Mouse (Mus musculus): ENCODE data around the gene Ikzf3. TPM values are rescaled to one million over a fixed set of nuclear protein-coding genes. Genes with fewer than 3 reads are reported as not detected.

The Ikzf3 gene
- polyA plus RNA-seq, 1 experiment from 2014 or later: 0.20 TPM

- 81% methylated on average over 5 of the region's 5 CpGs for WGBS
- ATAC-seq: no peak
- TF ChIP-seq EP300 (IDR thresholded peaks at IDR 0.05) (no peak), CTCF (IDR thresholded peaks at IDR 0.05) (no peak)
- H3K9ac ChIP-seq (replicated peaks; ENCODE audit: low read depth): no peak overlapping the region
- no peaks in the 10 kb centered on the region for H3K9me3 ChIP-seq (ENCODE audit: low read length)
- no peak overlapping the region for H3K4me3 ChIP-seq (ENCODE audit: low read depth, low read length)
- no peaks in the 10 kb centered on the region for H3K4me1 ChIP-seq (ENCODE audit: insufficient read depth, low read depth, low read length)
- H3K27me3 ChIP-seq (replicated peaks; ENCODE audit: insufficient read depth, low read length): no peaks in the 10 kb centered on the region
- no peak overlapping the region for H3K4me2 ChIP-seq (replicated peaks; ENCODE audit: low read depth, low read length)
- no peak overlapping the region for H3K27ac ChIP-seq (ENCODE audit: low read length)
- no peak for DNase-seq (ENCODE audit: low spot score)
- no peaks in the 10 kb centered on the region for H3K36me3 ChIP-seq (ENCODE audit: insufficient read depth, low read length)
Measured at GRCm38 (mm10) chr11:98577776-98578175, 31.9 kb upstream of the Ikzf3 start.

- Histone ChIP-seq H3K9ac (replicated peaks; ENCODE audit: low read depth) (no peak overlapping the region), H3K27ac (ENCODE audit: low read length) (no peak overlapping the region), H3K36me3 (ENCODE audit: insufficient read depth, low read length) (no peaks in the 10 kb centered on the region), H3K4me3 (ENCODE audit: low read depth, low read length) (no peak overlapping the region), H3K27me3 (replicated peaks; ENCODE audit: insufficient read depth, low read length) (no peaks in the 10 kb centered on the region), H3K9me3 (ENCODE audit: low read length) (no peaks in the 10 kb centered on the region), H3K4me1 (ENCODE audit: insufficient read depth, low read depth, low read length) (no peaks in the 10 kb centered on the region), H3K4me2 (replicated peaks; ENCODE audit: low read depth, low read length) (no peak overlapping the region)
- ATAC-seq (no peak), DNase-seq (ENCODE audit: low spot score) (no peak)
- TF ChIP-seq CTCF (IDR thresholded peaks at IDR 0.05): no peak
- 65% methylated on average over 6 of the region's 6 CpGs for WGBS
Measured at GRCm38 (mm10) chr11:98569461-98569860, 23.6 kb upstream of the Ikzf3 start.

- no peak overlapping the region for H3K4me2 ChIP-seq (replicated peaks; ENCODE audit: low read depth, low read length)
- H3K4me1 ChIP-seq (ENCODE audit: insufficient read depth, low read depth, low read length): no peaks in the 10 kb centered on the region
- H3K9me3 ChIP-seq (ENCODE audit: low read length): no peaks in the 10 kb centered on the region
- H3K27ac ChIP-seq (ENCODE audit: low read length): no peak overlapping the region
- H3K27me3 ChIP-seq (replicated peaks; ENCODE audit: insufficient read depth, low read length): no peaks in the 10 kb centered on the region
- TF ChIP-seq CTCF (IDR thresholded peaks at IDR 0.05): peak; percentile 49
- TF ChIP-seq EP300 (IDR thresholded peaks at IDR 0.05): no peak
- WGBS: 80% methylated on average over 8 of the region's 8 CpGs
- no peaks in the 10 kb centered on the region for H3K36me3 ChIP-seq (ENCODE audit: insufficient read depth, low read length)
- H3K4me3 ChIP-seq (ENCODE audit: low read depth, low read length): no peak overlapping the region
- DNase-seq (ENCODE audit: low spot score) (no peak), ATAC-seq (no peak)
- H3K9ac ChIP-seq (replicated peaks; ENCODE audit: low read depth): no peak overlapping the region
Measured at GRCm38 (mm10) chr11:98568326-98568725, 22.5 kb upstream of the Ikzf3 start.

- DNase-seq (ENCODE audit: low spot score) (no peak), ATAC-seq (no peak)
- Histone ChIP-seq H3K4me3 (ENCODE audit: low read depth, low read length) (no peak overlapping the region), H3K9me3 (ENCODE audit: low read length) (no peaks in the 10 kb centered on the region), H3K27ac (ENCODE audit: low read length) (no peak overlapping the region), H3K4me2 (replicated peaks; ENCODE audit: low read depth, low read length) (no peak overlapping the region), H3K9ac (replicated peaks; ENCODE audit: low read depth) (no peak overlapping the region), H3K36me3 (ENCODE audit: insufficient read depth, low read length) (no peaks in the 10 kb centered on the region), H3K27me3 (replicated peaks; ENCODE audit: insufficient read depth, low read length) (no peaks in the 10 kb centered on the region), H3K4me1 (ENCODE audit: insufficient read depth, low read depth, low read length) (no peaks in the 10 kb centered on the region)
- no peak for TF ChIP-seq EP300 (IDR thresholded peaks at IDR 0.05)
- TF ChIP-seq CTCF (IDR thresholded peaks at IDR 0.05): no peak
- 36% methylated on average over 13 of the region's 13 CpGs for WGBS
Measured at GRCm38 (mm10) chr11:98563921-98564414, 18.1 kb upstream of the Ikzf3 start.

- no peaks in the 10 kb centered on the region for H3K36me3 ChIP-seq (ENCODE audit: insufficient read depth, low read length)
- WGBS: 77% methylated on average over 3 of the region's 3 CpGs
- no peak for ATAC-seq
- no peaks in the 10 kb centered on the region for H3K9me3 ChIP-seq (ENCODE audit: low read length)
- H3K4me1 ChIP-seq (ENCODE audit: insufficient read depth, low read depth, low read length): no peaks in the 10 kb centered on the region
- DNase-seq (ENCODE audit: low spot score): no peak
- no peaks in the 10 kb centered on the region for H3K27me3 ChIP-seq (replicated peaks; ENCODE audit: insufficient read depth, low read length)
- H3K4me3 ChIP-seq (ENCODE audit: low read depth, low read length): no peak overlapping the region
- TF ChIP-seq EP300 (IDR thresholded peaks at IDR 0.05) (no peak), CTCF (IDR thresholded peaks at IDR 0.05) (no peak)
- no peak overlapping the region for H3K27ac ChIP-seq (ENCODE audit: low read length)
- no peak overlapping the region for H3K9ac ChIP-seq (replicated peaks; ENCODE audit: low read depth)
- no peak overlapping the region for H3K4me2 ChIP-seq (replicated peaks; ENCODE audit: low read depth, low read length)
Measured at GRCm38 (mm10) chr11:98563025-98563424, 17.2 kb upstream of the Ikzf3 start.

GRCm38 (mm10) chr11:98560942-98561341 lies 15.1 kb upstream of the Ikzf3 start:
- Histone ChIP-seq H3K4me2 (replicated peaks; ENCODE audit: low read depth, low read length) (no peak overlapping the region), H3K9ac (replicated peaks; ENCODE audit: low read depth) (no peak overlapping the region), H3K27ac (ENCODE audit: low read length) (no peak overlapping the region), H3K27me3 (replicated peaks; ENCODE audit: insufficient read depth, low read length) (no peaks in the 10 kb centered on the region), H3K4me3 (ENCODE audit: low read depth, low read length) (no peak overlapping the region), H3K36me3 (ENCODE audit: insufficient read depth, low read length) (no peaks in the 10 kb centered on the region), H3K4me1 (ENCODE audit: insufficient read depth, low read depth, low read length) (no peaks in the 10 kb centered on the region), H3K9me3 (ENCODE audit: low read length) (no peaks in the 10 kb centered on the region)
- ATAC-seq (no peak), DNase-seq (ENCODE audit: low spot score) (no peak)
- no peak for TF ChIP-seq CTCF (IDR thresholded peaks at IDR 0.05)
- TF ChIP-seq EP300 (IDR thresholded peaks at IDR 0.05): no peak
- WGBS: 21% methylated on average over 7 of the region's 7 CpGs

All from lung, postnatal 0 days (tissue).